In genomic region chr3:109224526-109224925, GRCm38 (mm10) we compare ENCODE assay signal across 15 mouse cellular contexts.
DNase-seq lines count a peak whose midpoint lies in the region; ATAC-seq lines count a peak whose summit lies in the region.
"Had no signal": no experiment of that assay in that cellular context is flagged by ENCODE, and none has a peak within 500 bp of the region (broad histone marks: within the 10 kb centered on the region; RNA-seq: fewer than 3 reads in every experiment).

No protein-coding gene starts in this region.

- DNase-seq in layer of hippocampus, adult 18-20 months (ENCODE audit: low spot score in 2 of 2), result peak; percentile 22 to 55
- DNase-seq in layer of hippocampus, postnatal 10 days (ENCODE audit: low spot score in 2 of 2), result no peak
- peak; percentile 3 for DNase-seq in right cerebral cortex, adult 2 months (ENCODE audit: low spot score in 2 of 2)
- DNase-seq in right cerebral cortex, postnatal 4 days, result no peak
- peak; percentile 16 to 17 for DNase-seq in layer of hippocampus, postnatal 36 days
- no peak for DNase-seq in cerebellum, adult 18-20 months
- DNase-seq: adrenal gland, adult 2 months; adrenal gland, postnatal 25 days; cerebellum, adult 8-10 months; cerebellum, postnatal 14 days; embryo, embryonic 11 days; gastrocnemius, adult 2 months; gastrocnemius, postnatal 25 days had no signal

- no peak for ATAC-seq in megakaryocyte progenitor cell, adult 5-6 weeks (replicated peaks; ENCODE audit: poor library complexity)
- ATAC-seq: forebrain, embryonic 14.5 days had no signal

Comparison
In these comparisons a context has a peak if more than half of its experiments do, and no peak if none do; other contexts are left out.
1. DNase-seq: peak in layer of hippocampus, adult 18-20 months (2 of 2), right cerebral cortex, adult 2 months (2 of 2) and layer of hippocampus, postnatal 36 days (2 of 2); none in layer of hippocampus, postnatal 10 days (0 of 2), right cerebral cortex, postnatal 4 days (single experiment) and cerebellum, adult 18-20 months (0 of 2).